Mouse (Mus musculus) liver, embryonic 12.5 days (tissue): Measurements from ENCODE around the gene Rfk. TPM values are rescaled to one million over a fixed set of nuclear protein-coding genes. Genes with fewer than 3 reads are reported as not detected.

Experiments used
- ATAC-seq: fragments of 200-750 bp; cut with Nextera tagmentation; 2 replicates; pipeline ENCODE4 v1.8.0; 2017; ENCODE audit warnings: moderate number of reproducible peaks, mild to moderate bottlenecking, moderate library complexity
- H3K27ac ChIP-seq: fragments of 300-500 bp; sonication (generic); 2 replicates; pipeline ENCODE4 v1.5.1; 2016; ENCODE audit warnings: mild to moderate bottlenecking
- H3K27me3 ChIP-seq: fragments of 300-500 bp; sonication (generic); replicated peaks from 2 replicates; pipeline ENCODE4 v1.6.1; 2016; ENCODE audit warnings: mild to moderate bottlenecking, moderate library complexity
- H3K36me3 ChIP-seq: fragments of 300-500 bp; sonication (generic); 2 replicates; pipeline ENCODE4 v1.6.1; 2016; ENCODE audit warnings: mild to moderate bottlenecking, moderate library complexity
- H3K4me1 ChIP-seq: fragments of 300-500 bp; sonication (generic); 2 replicates; pipeline ENCODE4 v1.6.1; 2016
- H3K4me2 ChIP-seq: fragments of 300-500 bp; sonication (generic); 2 replicates; pipeline ENCODE4 v1.6.1; 2016; ENCODE audit warnings: mild to moderate bottlenecking, moderate library complexity
- H3K4me3 ChIP-seq: fragments of 300-500 bp; sonication (generic); 2 replicates; pipeline ENCODE4 v1.5.1; 2016; ENCODE audit warnings: mild to moderate bottlenecking, moderate library complexity
- H3K9ac ChIP-seq: fragments of 300-500 bp; sonication (generic); 2 replicates; pipeline ENCODE4 v1.6.1; 2016; ENCODE audit warnings: mild to moderate bottlenecking, moderate library complexity
- H3K9me3 ChIP-seq: fragments of 300-500 bp; sonication (generic); replicated peaks from 2 replicates; pipeline ENCODE4 v1.6.1; 2016; ENCODE audit warnings: mild to moderate bottlenecking, moderate library complexity
- WGBS: fragments of 180-500 bp; shearing (Covaris S2); methylation state at CpG from one replicate; pipeline ENCODE4 v1.1.7; 2016; ENCODE audit not compliant: insufficient replicate concordance; 5-methylcytosine and 5-hydroxymethylcytosine counted together
- polyA plus RNA-seq: library from polyadenylated mRNA; unstranded; fragments of >200 nt; fragmentation: Nextera tagmentation; extraction: Ambion mirVana; gene quantifications from 2 replicates; pipeline ENCODE4 v1.2.1, GENCODE M21; 2016

Gene Rfk
- polyA plus RNA-seq, 1 experiment from 2014 or later, result 79.8 TPM

GRCm38 (mm10) chr19:17417855-17418254, 24.0 kb downstream of the Rfk start:
- Histone ChIP-seq H3K4me2 (no peak overlapping the region), H3K9me3 (no peaks in the 10 kb centered on the region), H3K9ac (no peak overlapping the region), H3K27ac (no peak overlapping the region), H3K4me1 (no peaks in the 10 kb centered on the region), H3K4me3 (no peak overlapping the region), H3K36me3 (no peaks in the 10 kb centered on the region), H3K27me3 (no peaks in the 10 kb centered on the region)
- 81% methylated on average over 1 of the region's 1 CpGs for WGBS
- ATAC-seq, result no peak

- Histone ChIP-seq H3K9me3 (no peaks in the 10 kb centered on the region), H3K4me2 (no peak overlapping the region), H3K27me3 (no peaks in the 10 kb centered on the region), H3K4me1 (no peaks in the 10 kb centered on the region), H3K9ac (no peak overlapping the region), H3K36me3 (no peaks in the 10 kb centered on the region), H3K27ac (no peak overlapping the region), H3K4me3 (no peak overlapping the region)
- ATAC-seq, result peak; percentile 44; the same call in 1 of the 2 replicates
- WGBS, result 28% methylated on average over 3 of the region's 3 CpGs
These were observed 29.5 kb downstream of the Rfk start for GRCm38 (mm10) chr19:17423306-17423705.

- no peaks in the 10 kb centered on the region for H3K36me3 ChIP-seq
- H3K9me3 ChIP-seq, result no peaks in the 10 kb centered on the region
- no peaks in the 10 kb centered on the region for H3K27me3 ChIP-seq
- no peaks in the 10 kb centered on the region for H3K4me1 ChIP-seq
- 69% methylated on average over 2 of the region's 2 CpGs for WGBS
- H3K27ac ChIP-seq, result no peak overlapping the region
- H3K9ac ChIP-seq, result no peak overlapping the region
- no peak overlapping the region for H3K4me3 ChIP-seq
- no peak for ATAC-seq
- no peak overlapping the region for H3K4me2 ChIP-seq
These were observed 34.1 kb downstream of the Rfk start for GRCm38 (mm10) chr19:17427824-17428560.

- Histone ChIP-seq H3K9ac (no peak overlapping the region), H3K4me1 (no peaks in the 10 kb centered on the region), H3K27me3 (no peaks in the 10 kb centered on the region), H3K4me2 (no peak overlapping the region), H3K4me3 (no peak overlapping the region), H3K36me3 (no peaks in the 10 kb centered on the region), H3K9me3 (no peaks in the 10 kb centered on the region), H3K27ac (no peak overlapping the region)
- 43% methylated on average over 2 of the region's 2 CpGs for WGBS
- no peak for ATAC-seq
These were observed 34.7 kb downstream of the Rfk start for GRCm38 (mm10) chr19:17428561-17428914.

- H3K27me3 ChIP-seq, result no peaks in the 10 kb centered on the region
- no peak overlapping the region for H3K4me3 ChIP-seq
- no peaks in the 10 kb centered on the region for H3K4me1 ChIP-seq
- H3K4me2 ChIP-seq, result no peak overlapping the region
- no peak for ATAC-seq
- WGBS, result 78% methylated on average over 1 of the region's 1 CpGs
- H3K9me3 ChIP-seq, result no peaks in the 10 kb centered on the region
- no peaks in the 10 kb centered on the region for H3K36me3 ChIP-seq
- H3K27ac ChIP-seq, result no peak overlapping the region
- no peak overlapping the region for H3K9ac ChIP-seq
These were observed 42.8 kb downstream of the Rfk start for GRCm38 (mm10) chr19:17436651-17437050.

GRCm38 (mm10) chr19:17439476-17440189, 45.8 kb downstream of the Rfk start:
- no peak for ATAC-seq
- Histone ChIP-seq H3K27me3 (no peaks in the 10 kb centered on the region), H3K9me3 (no peaks in the 10 kb centered on the region), H3K4me2 (no peak overlapping the region), H3K27ac (no peak overlapping the region), H3K36me3 (no peaks in the 10 kb centered on the region), H3K4me1 (no peaks in the 10 kb centered on the region), H3K4me3 (no peak overlapping the region), H3K9ac (no peak overlapping the region)
- WGBS, result 56% methylated on average over 4 of the region's 4 CpGs

GRCm38 (mm10) chr19:17443581-17443980, 49.7 kb downstream of the Rfk start:
- 55% methylated on average over 7 of the region's 7 CpGs for WGBS
- Histone ChIP-seq H3K4me2 (no peak overlapping the region), H3K9me3 (no peaks in the 10 kb centered on the region), H3K27ac (no peak overlapping the region), H3K4me3 (no peak overlapping the region), H3K9ac (no peak overlapping the region), H3K27me3 (no peaks in the 10 kb centered on the region), H3K4me1 (no peaks in the 10 kb centered on the region), H3K36me3 (no peaks in the 10 kb centered on the region)
- ATAC-seq, result peak; percentile 40; the same call in 1 of the 2 replicates

Other genes starting within 250 kb of the Rfk start
- 25.2 and 25.9 TPM in 2 replicates for gene Gcnt1, start 21.2 kb upstream of the Rfk start, polyA plus RNA-seq